Mouse (Mus musculus) spleen, postnatal 14 days (tissue): ENCODE results near the gene Bcl2l1.
A peak's percentile ranks its signal among the peaks of the same experiment; 100 is the strongest.

ENCODE experiments used
- DNase-seq, 2 experiments: peaks; one replicate each; pipeline ENCODE4 v3.0.0; 2021 to 2022; ENCODE audit warnings: low spot score in 2 of 2

The Bcl2l1 gene

GRCm38 (mm10) chr2:152803081-152803480, 28.4 kb downstream of the Bcl2l1 start:
- no peak for DNase-seq

DNA sequence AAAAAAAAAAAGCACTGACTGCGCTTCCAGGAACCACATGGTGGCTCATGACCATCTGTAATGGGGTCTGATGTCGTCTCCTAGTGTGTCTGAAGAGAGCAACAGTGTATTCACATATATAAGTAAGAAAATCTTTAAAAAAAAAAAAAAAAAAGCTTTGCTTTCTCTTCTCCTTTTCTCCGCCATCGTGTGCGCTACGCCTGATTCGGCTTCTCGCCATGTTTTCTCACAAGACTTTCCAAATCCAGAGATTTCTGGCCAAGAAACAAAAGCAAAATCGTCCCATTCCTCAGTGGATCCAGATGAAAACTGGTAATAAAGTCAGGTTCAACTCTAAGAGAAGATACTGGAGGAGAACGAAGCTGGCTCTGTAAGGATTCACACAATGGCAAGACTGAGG, 29.2 kb downstream of the Bcl2l1 start:
- DNase-seq = no peak

- DNase-seq = no peak
Measured at GRCm38 (mm10) chr2:152800762-152801113, 30.8 kb downstream of the Bcl2l1 start.

DNA sequence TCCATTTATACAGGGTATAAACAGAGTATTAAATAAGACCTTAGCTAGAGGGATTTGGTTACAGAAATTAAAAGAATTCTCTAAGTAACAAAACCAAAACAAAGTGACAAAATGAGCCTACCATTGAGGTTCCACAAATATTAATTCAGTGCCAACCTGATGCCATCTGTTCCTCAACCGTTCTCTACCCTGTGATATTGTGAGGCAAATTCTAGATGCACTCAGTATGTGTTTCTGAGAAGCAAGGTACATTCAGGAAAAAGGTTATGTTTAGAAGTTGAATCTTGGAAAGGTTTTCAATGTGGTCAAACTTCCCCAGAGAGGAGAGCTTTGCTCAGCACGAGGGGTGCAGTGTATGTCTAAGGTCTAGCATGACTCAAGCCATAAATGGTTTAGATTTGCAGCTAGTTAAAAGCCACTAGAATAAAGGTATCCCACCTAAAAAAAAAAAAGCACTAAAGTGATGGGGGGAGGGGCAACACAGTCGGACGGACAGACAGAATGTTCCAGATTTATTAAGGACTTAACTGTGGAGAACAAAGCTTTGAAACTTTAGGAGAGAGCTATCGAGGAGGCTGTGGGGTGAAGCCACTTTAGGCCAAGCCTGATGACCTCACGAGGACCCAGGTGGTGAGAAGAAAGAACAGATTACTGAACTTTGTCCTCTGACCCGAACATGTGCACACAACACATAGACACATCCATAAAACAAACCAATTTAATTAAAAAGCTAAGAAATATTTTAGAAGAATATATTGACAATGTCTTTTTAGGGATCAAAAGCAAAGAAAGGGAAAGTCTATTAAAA, 31.4 kb downstream of the Bcl2l1 start:
- DNase-seq = no peak

DNA sequence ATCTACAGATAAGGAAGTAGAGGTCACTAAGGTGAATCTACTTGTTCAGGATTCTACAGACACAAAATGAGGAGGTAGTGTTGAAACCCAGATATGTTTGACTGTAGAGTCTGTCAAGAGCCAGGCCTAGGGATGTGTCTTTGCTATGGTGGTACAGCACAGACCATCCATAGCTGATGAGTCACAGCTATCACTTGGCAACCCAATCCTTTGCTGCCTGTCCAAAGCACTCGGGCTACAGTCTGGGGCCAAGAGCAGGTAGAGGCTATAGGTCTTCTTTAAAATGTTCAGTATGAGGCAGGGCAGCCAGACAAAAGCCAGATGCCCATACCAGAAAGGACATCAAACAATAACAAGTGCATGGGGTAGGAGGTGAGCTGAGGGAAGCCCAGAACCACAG, 33.9 kb downstream of the Bcl2l1 start:
- no peak for DNase-seq

- DNase-seq = no peak
Measured at GRCm38 (mm10) chr2:152794281-152794827, 37.2 kb downstream of the Bcl2l1 start.

- no peak for DNase-seq
Measured at GRCm38 (mm10) chr2:152793381-152793780, 38.1 kb downstream of the Bcl2l1 start.

DNA sequence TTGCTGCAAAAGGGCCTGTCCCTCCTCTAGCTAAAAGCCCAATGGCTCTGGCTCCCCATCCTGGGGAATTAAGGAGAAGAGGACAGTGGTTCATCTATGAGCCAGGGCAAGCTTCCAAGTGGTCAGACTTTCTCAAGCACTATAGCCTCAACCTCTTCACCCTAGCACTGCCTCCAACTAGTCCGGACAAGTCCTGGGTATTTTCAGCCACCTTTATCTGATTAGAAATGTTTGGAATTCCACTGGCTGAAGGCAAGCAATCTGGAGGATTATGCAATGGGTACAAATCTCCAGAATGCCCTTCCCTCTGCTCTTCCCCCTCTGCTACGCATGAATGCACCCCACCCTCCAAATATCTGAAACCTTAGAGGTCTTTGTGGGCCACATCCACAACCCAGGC, 39.1 kb downstream of the Bcl2l1 start:
- no peak for DNase-seq

GRCm38 (mm10) chr2:152789591-152789999, 41.9 kb downstream of the Bcl2l1 start:
- DNase-seq = peak; percentile 53 to 58

DNA sequence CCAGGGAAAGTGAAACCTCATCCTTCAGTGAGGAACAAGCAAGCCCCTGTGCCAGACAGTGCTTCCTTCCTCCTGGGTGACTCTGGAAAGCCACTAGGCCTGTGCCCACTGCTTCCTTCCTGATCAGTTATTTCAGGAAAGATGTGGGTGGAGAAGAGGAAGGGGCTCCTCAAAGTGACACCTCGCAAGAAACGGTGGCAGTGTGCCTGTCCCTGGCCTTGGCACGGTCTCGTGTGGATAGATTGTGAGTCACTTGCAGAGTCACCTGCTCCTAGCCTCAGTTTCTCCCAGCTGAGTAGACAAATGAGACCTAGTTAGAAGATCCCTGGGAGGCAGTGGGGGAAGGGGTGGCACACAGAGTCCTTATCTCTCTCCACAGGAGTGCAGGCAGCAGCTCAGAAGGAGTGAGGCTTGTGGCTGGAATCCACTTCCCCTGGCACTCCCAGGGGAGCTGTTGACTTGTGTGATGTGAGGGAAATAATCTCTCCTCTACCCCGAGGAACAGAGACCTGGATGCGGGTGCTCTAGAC, 42.6 kb downstream of the Bcl2l1 start:
- DNase-seq = peak; percentile 56 to 61

DNA sequence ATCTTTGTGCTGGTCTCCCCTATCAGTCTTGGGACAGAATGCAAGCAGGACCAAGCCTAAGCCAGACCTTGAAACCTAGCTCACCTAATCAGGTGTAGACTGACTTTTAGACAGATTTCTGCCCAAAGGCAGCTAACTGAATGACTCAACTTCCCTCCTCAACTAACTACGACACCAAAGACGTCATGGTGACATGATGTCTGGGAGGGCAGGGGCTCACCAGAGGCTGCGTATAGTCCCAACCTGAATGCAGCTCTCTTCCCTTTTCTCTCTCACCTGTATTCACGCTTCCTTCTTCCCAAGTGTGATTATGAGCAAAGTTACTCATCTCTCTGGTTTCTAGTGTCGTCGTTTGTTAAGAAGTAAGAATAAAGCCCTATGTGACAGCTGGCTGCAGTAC, 44.0 kb downstream of the Bcl2l1 start:
- DNase-seq = no peak

DNA sequence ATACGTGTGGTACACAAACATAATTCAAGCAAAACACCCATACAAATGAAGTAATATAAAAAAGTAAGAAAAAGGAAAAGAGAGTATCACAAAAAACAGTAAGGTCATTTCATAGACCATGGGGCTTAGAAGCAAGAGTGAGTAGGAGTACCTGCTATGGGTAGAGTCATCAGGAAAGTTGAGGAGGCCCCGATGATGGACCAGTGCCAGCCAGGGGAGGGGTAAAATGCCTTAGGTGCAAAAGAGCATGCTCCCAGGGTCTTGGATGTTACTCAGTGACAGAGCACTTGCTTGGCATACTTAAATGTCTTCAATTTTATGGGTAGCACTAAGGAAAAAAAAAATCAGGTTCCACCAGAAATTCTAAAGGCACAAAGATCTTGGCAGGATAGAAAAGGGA, 44.4 kb downstream of the Bcl2l1 start:
- no peak for DNase-seq

GRCm38 (mm10) chr2:152785446-152786350, 45.8 kb downstream of the Bcl2l1 start:
- DNase-seq = no peak

DNA sequence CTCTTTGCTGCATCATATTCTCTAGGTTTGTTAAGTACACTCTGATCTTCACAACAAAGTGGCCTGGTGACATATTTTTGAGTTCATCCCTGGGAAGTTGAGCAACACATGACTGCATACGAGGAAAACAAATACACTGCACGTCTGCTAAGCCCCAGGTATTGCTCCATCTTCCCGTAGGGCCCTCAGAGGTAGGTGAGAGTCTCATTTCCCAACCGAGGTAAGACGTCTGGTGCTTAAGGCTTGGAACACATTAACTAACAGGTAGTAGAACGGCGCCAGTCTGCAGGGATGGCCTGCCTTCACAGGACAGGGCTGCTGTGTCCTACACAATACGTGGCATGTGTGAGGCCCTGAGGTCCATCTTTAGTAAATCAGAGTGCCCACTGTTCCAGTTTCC, 46.9 kb downstream of the Bcl2l1 start:
- DNase-seq = no peak

DNA sequence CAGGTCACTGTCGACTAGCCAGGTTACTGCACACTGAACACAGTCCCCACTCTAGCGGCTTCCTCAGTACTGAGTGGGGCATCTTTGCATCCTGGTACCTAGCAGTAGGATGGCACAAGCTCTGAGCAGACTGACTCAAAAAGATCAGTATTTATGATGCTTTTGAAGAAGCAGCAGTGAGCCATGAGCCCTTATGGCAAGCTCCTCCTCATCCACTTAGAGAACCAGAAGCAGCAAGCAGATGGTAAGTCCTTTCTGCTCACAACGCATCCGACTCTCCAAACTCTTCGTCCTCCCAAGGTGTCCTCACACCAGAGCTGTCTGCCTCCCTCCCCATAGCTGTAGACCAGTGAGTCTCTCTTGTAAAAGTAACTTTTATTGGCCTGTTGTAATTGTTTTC, 48.3 kb downstream of the Bcl2l1 start:
- no peak for DNase-seq

DNA sequence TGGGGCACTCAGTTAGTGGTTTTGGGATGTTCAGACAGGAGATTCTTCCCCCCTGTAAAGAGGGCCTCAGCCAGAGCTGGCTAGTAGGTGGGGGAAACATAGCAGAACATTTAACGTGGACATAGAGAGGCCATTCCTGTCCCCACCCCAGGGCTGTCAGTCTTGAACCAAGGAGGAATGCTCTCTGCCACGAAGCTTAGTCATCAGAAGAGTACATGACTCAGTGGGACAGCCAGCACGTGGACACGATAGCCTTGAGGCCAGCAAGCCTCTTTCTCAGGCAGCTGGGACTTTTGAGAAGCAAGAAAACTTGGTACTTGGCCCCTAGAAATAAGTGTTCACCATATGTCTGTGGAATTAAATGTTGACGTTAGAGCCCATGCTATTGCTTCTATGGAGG, 48.9 kb downstream of the Bcl2l1 start:
- DNase-seq = no peak

- DNase-seq = no peak
Measured at GRCm38 (mm10) chr2:152781031-152781711, 50.4 kb downstream of the Bcl2l1 start.

DNA sequence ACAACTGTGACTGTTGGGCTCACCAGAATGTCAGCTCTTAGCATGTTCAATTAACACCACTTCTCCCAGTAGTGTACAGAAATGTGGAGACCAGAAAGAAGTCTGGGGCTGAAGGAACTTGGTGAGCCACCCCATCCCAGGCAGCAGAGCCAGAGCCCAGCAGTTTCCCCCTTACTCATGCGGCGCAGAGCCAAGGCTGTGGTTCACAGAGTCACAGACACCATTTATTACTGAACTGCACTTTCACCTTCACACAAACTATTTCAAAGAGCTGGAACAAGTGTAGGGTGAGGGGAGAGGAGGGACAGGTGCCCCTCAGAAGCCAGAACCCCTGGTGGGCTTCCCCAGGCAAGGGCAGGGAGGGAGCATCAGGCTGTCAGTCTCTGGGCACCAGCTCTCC, 51.1 kb downstream of the Bcl2l1 start:
- DNase-seq = no peak

DNA sequence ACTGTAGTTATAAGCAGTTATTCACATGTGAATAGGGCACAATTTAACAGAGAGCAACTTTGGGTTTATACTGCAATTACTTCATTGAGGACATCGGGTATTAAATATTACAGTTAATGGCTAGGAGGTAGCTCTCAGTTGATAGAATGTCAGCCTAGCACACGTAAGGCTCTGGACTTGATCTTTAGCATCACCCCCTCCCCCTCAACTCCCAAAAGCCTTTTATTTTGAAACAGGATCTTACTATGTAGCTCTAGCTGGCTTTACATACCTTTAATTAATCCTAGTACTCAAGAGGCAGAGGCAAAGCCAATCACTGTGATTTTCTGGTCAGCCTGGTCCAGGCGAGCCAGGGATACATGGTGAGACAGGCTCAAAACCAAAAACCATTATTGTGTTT, 54.4 kb downstream of the Bcl2l1 start:
- DNase-seq = no peak

DNA sequence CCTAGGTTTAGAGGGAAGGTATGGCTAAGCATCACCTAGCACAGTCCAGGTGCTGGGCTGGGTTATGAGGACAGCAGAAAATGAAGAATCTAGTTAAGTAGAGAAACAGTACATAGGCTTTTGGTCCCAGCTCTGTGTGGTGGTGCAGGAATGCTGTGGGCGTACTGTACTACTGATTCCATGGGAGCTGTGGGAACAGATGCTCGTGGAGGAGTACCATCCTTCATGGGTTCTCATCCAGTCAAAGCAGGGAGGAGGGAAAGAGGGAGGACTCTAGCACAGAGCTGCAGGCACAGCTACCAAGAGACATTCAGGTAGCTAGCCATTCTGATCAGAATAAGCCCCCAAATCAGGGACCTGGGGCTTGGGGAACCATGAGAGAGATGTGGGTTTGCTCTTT, 55.1 kb downstream of the Bcl2l1 start:
- DNase-seq = no peak

GRCm38 (mm10) chr2:152776019-152776418, 55.5 kb downstream of the Bcl2l1 start:
- DNase-seq = no peak

- no peak for DNase-seq
Measured at GRCm38 (mm10) chr2:152775357-152775756, 56.2 kb downstream of the Bcl2l1 start.
